Mouse (Mus musculus): ENCODE data around the gene 6430571L13Rik. TPM values are rescaled to one million over a fixed set of nuclear protein-coding genes. Genes with fewer than 3 reads are reported as not detected.

The 6430571L13Rik gene
- total RNA-seq, 2 experiments from 2014 or later = 3.5 to 5.3 TPM

DNA sequence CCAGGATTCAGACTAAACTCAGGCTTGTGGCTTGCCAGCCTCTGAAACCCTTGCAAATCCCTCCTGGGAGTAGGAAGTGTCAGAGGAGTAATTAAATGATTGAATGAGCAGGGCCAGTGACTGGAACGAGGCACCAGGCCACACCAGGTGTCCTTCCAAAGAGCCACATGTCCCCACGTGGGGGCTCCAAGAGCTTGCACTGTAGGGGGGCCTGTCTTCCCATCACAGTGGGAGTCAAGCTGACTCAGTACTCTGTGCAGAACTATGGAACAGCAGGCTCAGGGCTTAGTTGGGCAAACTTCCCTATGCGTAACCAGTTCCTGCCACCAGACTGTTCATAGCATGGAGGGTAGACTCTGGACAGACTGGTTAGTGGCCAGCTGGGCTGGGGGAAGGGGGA is 44.0 kb downstream of the 6430571L13Rik start:
- no peak for DNase-seq

GRCm38 (mm10) chr9:107386722-107387121 is 46.3 kb downstream of the 6430571L13Rik start:
- DNase-seq = no peak

GRCm38 (mm10) chr9:107387708-107388107 is 47.3 kb downstream of the 6430571L13Rik start:
- DNase-seq = no peak

GRCm38 (mm10) chr9:107388263-107388662 is 47.9 kb downstream of the 6430571L13Rik start:
- no peak for DNase-seq

- DNase-seq = no peak
Measured at GRCm38 (mm10) chr9:107396397-107396796, 56.0 kb downstream of the 6430571L13Rik start.

DNA sequence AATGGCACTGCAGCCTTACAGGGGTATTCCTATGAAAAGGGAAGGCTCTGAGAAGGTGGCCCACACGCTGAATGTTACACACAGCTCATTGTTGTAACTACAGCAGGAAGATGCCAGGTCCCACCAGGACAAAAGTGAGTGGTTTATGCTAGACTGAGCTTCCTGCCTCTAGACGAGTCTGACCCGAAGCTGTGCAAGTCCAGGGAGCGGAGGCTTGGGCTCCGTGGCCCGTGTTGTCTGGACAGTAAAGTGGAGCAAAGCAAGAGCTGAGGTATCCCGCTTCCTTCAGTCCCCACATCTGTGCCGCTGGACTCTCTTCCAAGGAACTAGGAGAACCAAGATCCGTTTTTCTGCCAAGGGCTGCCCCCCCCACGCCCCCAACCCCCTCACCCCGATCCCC is 58.6 kb downstream of the 6430571L13Rik start:
- DNase-seq = no peak

GRCm38 (mm10) chr9:107399491-107399971 is 59.1 kb downstream of the 6430571L13Rik start, which contains the start of gene Cacna2d2:
TSS of gene Cacna2d2 (plus strand) at chr9:107399612.
- peak; percentile 65 to 71 for DNase-seq

GRCm38 (mm10) chr9:107400060-107400511 is 59.7 kb downstream of the 6430571L13Rik start:
- peak in 1 of 2 experiments; percentile 3 for DNase-seq

DNA sequence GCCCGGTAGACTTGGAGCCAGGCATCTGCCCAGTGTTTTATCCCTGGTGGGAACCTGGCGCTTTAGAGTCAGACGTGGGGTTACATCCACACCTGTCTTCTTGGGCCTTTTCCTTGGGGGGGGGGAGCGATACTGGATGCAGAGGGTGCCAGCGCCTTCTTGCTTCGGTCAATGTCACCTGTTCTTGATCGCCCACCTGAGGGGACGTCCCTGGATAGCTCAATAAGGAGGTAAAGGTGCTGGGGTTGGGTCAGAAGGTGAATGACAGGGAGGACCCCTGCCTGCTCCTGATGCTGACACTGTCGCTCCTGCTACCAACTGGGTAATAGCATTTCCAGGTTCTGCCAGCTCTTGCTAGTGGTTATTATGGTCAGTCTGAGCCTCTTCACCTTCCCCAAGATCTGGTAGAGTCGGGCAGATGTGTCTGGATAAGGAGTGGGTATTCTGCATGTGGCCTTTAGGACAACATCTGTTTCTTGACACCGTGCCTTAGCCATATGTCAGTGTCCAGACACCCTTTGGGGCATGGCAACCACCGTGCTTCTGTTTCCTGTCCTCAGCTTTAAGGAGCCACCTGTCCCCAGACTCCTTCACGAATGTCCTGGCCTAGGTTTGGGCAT is 60.4 kb downstream of the 6430571L13Rik start:
- no peak for DNase-seq

Other genes starting within 250 kb of the 6430571L13Rik start
- gene Dock3, start 108.7 kb upstream of the 6430571L13Rik start, total RNA-seq (2021) = 10 to 100 TPM; 10.8 to 11.0 TPM
- 10 to 100 TPM; 29.4 to 30.3 TPM for gene Mapkapk3, start 50.7 kb upstream of the 6430571L13Rik start, total RNA-seq (2021)
- 100 to 1,000 TPM; 120 to 131 TPM for gene Cish, start 44.6 kb upstream of the 6430571L13Rik start, total RNA-seq (2021)
- 10 to 100 TPM; 20.4 to 22.7 TPM for gene Hemk1, start 2.3 kb upstream of the 6430571L13Rik start, total RNA-seq (2021)
- 10 to 100 TPM; 14.8 TPM for gene Cacna2d2, start 59.0 kb downstream of the 6430571L13Rik start, total RNA-seq (2021)
- gene Tmem115, start 193.3 kb downstream of the 6430571L13Rik start, total RNA-seq (2021) = 10 to 100 TPM; 22.2 to 22.3 TPM
- gene Cyb561d2, start 201.6 kb downstream of the 6430571L13Rik start, total RNA-seq (2021) = 1 to 10 TPM; 4.2 to 4.6 TPM
- gene Nprl2, start 201.6 kb downstream of the 6430571L13Rik start, total RNA-seq (2021) = 10 to 100 TPM; 20.4 to 21.0 TPM
- under 1 TPM in 1 of 2 experiments, not detected in 1; 0.62 TPM for gene Zmynd10, start 206.7 kb downstream of the 6430571L13Rik start, total RNA-seq (2021)
- gene Rassf1, start 211.0 kb downstream of the 6430571L13Rik start, total RNA-seq (2021) = 10 to 100 TPM; 15.1 TPM
- 10 to 100 TPM; 38.3 to 40.9 TPM for gene Tusc2, start 222.7 kb downstream of the 6430571L13Rik start, total RNA-seq (2021)
- gene Hyal2, start 227.3 kb downstream of the 6430571L13Rik start, total RNA-seq (2021) = 10 to 100 TPM; 31.4 to 40.0 TPM
- gene Hyal1, start 236.3 kb downstream of the 6430571L13Rik start, total RNA-seq (2021) = 1 to 10 TPM; 3.4 to 5.1 TPM
- gene Naa80, start 238.3 kb downstream of the 6430571L13Rik start, total RNA-seq (2021) = 10 to 100 TPM; 16.1 to 20.1 TPM
- under 1 TPM; 0.28 to 0.37 TPM for gene Hyal3, start 240.2 kb downstream of the 6430571L13Rik start, total RNA-seq (2021)
- 10 to 100 TPM; 48.5 to 48.8 TPM for gene Ifrd2, start 247.0 kb downstream of the 6430571L13Rik start, total RNA-seq (2021)